8 mouse cellular contexts compared by ENCODE assay signal in genomic region chr5:92808503-92809415, GRCm38 (mm10).
DNase-seq lines count a peak whose midpoint lies in the region; ATAC-seq lines count a peak whose summit lies in the region.

No protein-coding gene starts in this region.

- WGBS in intestine, embryonic 14.5 days, result 7% methylated on average over 28 of the region's 28 CpGs
- 10% methylated on average over 28 of the region's 28 CpGs for WGBS in liver, embryonic 12.5 days (ENCODE audit: insufficient replicate concordance)

- peak; percentile 50 for DNase-seq in adrenal gland, adult 2 months
- peak; percentile 87 for DNase-seq in embryo, embryonic 10 days (ENCODE audit: low spot score)
- peak; percentile 99 for DNase-seq in heart, adult 11 months
- DNase-seq in intestine, embryonic 14.5 days (ENCODE audit: low spot score), result peak; percentile 83
- peak; percentile 77 for DNase-seq in neural tube, embryonic 10.5 days (ENCODE audit: extremely low spot score, low spot score)
- peak; percentile 59 to 76 for DNase-seq in urinary bladder, postnatal 36 days (ENCODE audit: low spot score in 2 of 2)
- DNase-seq in thymus, postnatal 0 days (ENCODE audit: low spot score), result no peak

- H3K27me3 ChIP-seq in intestine, embryonic 14.5 days (replicated peaks; ENCODE audit: control insufficient read depth, insufficient read depth, low read length), result no peaks in the 10 kb centered on the region
- peaks cover 26% of the 10 kb centered on the region for H3K27me3 ChIP-seq in liver, embryonic 12.5 days (replicated peaks)

- H3K36me3 ChIP-seq in intestine, embryonic 14.5 days (ENCODE audit: control insufficient read depth, insufficient read depth, low read length), result no peaks in the 10 kb centered on the region
- no peaks in the 10 kb centered on the region for H3K36me3 ChIP-seq in liver, embryonic 12.5 days

- H3K27ac ChIP-seq in intestine, embryonic 14.5 days (ENCODE audit: low read depth), result peak overlapping the region; percentile 9
- no peak overlapping the region for H3K27ac ChIP-seq in liver, embryonic 12.5 days

- H3K4me1 ChIP-seq in intestine, embryonic 14.5 days (replicated peaks; ENCODE audit: control insufficient read depth, insufficient read depth, low read length), result peaks cover 41% of the 10 kb centered on the region
- H3K4me1 ChIP-seq in liver, embryonic 12.5 days, result peaks cover 3% of the 10 kb centered on the region; the same call in 1 of the 2 replicates

- peak overlapping the region; percentile 26 for H3K4me3 ChIP-seq in intestine, embryonic 14.5 days (ENCODE audit: low read depth, low read length)
- H3K4me3 ChIP-seq in liver, embryonic 12.5 days, result peak overlapping the region; percentile 26; the same call in 1 of the 2 replicates

- H3K4me2 ChIP-seq in intestine, embryonic 14.5 days (ENCODE audit: low read length), result peak overlapping the region; percentile 58
- peak overlapping the region; percentile 48 for H3K4me2 ChIP-seq in liver, embryonic 12.5 days

- peak overlapping the region; percentile 8; the same call in 1 of the 2 replicates for H3K9ac ChIP-seq in intestine, embryonic 14.5 days (ENCODE audit: low read length)
- no peak overlapping the region for H3K9ac ChIP-seq in liver, embryonic 12.5 days

- peak; percentile 90 for ATAC-seq in intestine, embryonic 14.5 days (replicated peaks; ENCODE audit: low FRiP score, low TSS enrichment, low read depth)
- peak; percentile 72 for ATAC-seq in liver, embryonic 12.5 days

- no peaks in the 10 kb centered on the region for H3K9me3 ChIP-seq in intestine, embryonic 14.5 days (ENCODE audit: control insufficient read depth, low read length)
- no peaks in the 10 kb centered on the region for H3K9me3 ChIP-seq in liver, embryonic 12.5 days (replicated peaks)
